Mouse (Mus musculus) G1E-ER4 (cell line): ENCODE data around the gene Tiam2. TPM values are rescaled to one million over a fixed set of nuclear protein-coding genes. Genes with fewer than 3 reads are reported as not detected.

Experiments
- GATA1 ChIP-seq: IDR thresholded peaks from one replicate; pipeline ENCODE4 v1.8.0; 2012; ENCODE audit warnings: low read length, inconsistent platforms
- polyA plus RNA-seq: library from polyadenylated mRNA; stranded (reverse); fragments of >175 nt; gene quantifications from 2 replicates; pipeline ENCODE4 v1.2.3, GENCODE M21; 2012

The Tiam2 gene
- polyA plus RNA-seq, 1 experiment, result not detected

DNA sequence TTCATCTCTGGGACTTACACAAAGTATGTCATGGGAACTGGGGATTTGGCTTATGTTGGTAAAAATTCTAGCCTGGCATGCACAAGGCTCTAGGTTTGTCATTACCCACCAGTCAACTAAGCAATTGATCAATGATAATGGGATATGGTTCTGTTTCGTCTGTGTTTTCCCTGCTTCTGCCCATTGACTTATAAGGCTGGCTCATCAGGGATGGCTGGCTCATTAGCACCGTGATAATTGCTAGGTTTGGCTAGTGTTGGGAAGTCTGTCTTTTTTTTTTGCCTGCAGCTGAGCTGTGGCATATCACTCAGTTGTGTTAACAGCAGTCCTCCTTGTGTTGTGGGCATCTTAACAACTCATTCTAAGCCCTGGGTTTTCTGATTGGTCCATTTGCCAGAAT, 36.8 kb downstream of the Tiam2 start:
- no peak for TF ChIP-seq GATA1

DNA sequence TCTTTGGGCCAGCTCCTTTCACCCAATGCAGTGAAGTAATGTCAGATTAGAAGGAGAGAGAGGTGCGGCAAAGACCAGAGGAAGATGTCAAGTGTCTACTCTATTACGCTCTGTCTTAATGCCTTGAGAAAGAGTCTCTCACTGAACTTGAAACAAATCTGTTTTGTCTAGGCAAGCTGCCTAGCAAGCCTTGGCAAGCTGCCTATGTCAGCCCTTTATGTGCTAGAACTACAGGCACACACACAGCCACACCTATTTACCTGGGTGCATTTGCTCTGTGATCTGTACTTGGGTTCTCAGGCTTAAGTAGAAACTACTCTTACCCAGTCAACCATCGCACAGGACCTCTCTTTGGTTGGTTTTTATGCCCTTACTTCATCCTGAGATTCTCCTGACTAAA, 40.4 kb downstream of the Tiam2 start:
- TF ChIP-seq GATA1, result no peak

DNA sequence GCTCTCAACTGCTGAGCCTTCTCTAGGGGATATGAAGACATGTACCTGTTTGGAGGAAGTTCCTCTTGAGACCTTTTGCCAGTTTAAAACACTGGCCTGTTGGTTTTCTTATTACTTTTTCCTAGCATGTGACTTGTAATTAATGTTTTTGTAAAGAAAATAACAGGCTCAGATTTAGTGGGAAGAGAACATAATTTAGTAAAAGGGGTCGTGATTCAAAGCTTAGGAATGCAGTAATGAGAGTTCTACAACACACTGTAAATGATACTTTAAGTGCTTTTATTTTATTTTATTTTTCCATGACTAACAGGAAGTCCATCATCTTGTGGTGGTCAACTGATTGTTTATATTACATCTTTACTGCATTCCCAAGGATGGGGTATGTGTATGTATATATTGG, 42.0 kb downstream of the Tiam2 start:
- no peak for TF ChIP-seq GATA1

DNA sequence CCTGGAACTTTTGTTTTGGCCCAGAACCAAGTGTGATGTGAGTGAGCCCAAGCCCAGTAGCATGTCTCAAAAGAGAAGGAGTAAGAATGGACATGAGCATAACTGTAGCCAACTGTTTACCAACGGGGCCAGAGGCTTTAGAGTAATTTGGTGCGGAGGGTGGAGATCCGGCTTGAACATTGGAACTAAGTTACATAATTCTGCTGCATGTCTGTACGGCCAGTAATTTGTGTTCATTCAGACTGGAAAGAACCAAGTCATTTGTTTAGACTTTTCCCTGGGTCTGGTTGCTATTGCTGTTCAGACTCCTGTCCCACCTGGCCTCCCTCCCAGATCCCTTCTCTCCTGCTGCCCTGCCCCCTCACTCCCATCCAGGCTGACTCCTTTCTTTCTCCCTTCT, 43.3 kb downstream of the Tiam2 start:
- TF ChIP-seq GATA1, result no peak

DNA sequence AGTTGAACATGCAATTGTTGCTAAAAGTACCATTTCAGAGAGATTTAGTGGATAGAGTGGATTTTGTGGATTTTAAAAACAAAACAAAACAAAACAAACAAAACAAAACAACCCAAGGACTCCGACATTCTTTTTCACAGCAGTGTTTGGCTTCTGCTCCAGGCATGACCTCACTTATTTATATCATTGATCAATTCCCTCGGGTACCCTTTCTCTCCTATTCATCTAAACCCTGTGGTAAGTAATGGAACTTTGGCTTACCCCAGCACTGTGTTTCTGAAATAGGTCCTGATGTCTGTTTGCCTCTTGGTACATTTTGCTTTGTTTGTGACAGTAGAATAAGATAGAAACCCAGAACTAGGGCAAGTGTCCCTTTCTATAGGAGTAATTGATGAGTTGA, 52.2 kb downstream of the Tiam2 start:
- no peak for TF ChIP-seq GATA1

DNA sequence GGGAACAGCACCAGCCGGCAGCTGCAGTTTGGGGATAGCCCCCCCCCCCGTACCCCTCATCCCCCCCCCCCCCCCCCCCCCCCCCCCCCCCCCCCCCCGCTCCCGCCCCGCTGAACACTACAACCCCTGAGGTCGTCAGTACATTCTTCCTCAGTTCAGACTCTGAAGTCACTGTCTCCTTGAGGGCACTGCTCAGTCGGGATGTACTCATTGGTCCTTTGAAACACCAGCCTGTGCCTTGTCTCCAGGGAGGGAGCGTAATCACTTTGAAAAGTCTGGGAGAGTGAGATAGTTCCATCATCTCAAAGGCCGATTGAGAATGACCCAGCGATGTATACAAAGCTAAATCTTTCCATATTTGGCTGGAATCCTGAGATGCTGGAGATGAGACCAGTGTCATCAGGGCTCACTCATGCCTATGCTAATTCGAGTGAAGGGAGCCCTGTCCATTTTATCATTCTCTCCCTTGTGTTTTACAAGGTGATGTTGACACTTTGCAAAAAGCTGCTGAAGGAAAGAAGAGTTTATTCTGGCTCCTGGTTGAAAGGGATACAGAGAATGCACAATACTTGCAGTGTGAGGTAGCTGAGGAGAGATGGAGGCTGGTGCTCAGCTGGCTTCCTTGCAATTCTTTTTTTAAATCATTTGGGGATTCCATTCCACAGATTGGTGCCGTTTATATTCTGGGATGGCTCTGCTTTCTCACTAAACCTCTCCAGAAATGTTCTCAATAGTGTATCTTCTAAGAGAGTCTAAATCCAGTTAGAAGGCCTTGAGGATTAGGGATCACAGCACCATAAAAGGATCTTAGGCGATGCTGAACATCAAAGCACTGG, 53.6 kb downstream of the Tiam2 start:
- TF ChIP-seq GATA1, result no peak

DNA sequence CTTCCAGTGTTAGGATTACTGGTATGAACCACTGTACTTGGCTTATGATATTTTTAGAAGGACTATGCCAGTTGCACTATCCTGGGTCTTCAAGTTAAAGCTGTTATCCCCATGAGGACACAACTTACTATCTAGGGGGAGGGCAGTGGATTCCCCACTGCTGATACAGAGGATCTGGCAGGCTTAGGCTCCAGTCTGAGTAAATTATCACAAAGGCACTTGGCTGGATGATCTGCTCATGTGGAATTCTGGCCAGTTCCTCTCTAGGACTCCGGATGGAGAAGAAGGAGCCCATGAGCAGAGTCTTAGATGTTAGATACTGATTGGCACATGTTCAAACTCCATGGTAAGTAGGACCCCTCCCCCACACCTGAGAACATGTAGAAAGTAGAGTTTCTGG, 59.0 kb downstream of the Tiam2 start:
- no peak for TF ChIP-seq GATA1

DNA sequence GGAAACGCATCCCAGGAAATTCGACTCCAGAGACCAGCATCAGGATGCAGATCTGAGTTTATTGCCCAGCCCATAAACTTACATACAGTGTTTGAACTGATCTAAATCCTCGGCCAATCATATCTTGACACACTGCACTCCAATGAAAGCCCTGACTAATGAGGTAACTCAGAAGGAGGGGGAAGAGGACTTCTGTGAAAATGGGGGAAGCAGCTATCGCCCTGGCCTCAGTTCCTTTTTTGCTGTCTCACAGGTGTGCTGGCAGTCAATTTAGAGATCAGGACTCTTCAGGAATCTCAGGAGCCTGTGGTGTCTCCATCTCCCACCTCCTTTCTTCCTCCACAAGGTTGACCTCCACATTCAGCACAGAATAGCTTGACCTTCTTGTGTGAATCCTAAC, 61.4 kb downstream of the Tiam2 start:
- no peak for TF ChIP-seq GATA1

DNA sequence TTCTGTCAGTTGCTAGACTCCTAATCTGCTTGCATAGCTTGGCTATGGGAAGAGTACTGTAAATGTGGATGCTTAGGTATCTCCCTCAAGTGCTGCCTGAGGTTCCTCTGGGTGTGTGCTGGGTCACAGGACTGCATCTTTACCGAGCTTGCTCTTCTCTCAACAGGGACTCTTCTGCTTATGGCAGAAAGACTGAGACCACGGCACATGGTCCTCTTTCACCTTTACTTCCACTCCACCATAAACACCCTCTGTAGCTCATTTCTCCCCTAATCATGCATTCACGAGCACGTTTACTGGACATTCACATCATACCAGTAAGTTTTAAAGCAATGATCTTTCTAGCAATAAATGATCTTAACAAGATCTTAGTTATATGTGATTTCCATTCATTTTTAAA, 63.4 kb downstream of the Tiam2 start:
- no peak for TF ChIP-seq GATA1

DNA sequence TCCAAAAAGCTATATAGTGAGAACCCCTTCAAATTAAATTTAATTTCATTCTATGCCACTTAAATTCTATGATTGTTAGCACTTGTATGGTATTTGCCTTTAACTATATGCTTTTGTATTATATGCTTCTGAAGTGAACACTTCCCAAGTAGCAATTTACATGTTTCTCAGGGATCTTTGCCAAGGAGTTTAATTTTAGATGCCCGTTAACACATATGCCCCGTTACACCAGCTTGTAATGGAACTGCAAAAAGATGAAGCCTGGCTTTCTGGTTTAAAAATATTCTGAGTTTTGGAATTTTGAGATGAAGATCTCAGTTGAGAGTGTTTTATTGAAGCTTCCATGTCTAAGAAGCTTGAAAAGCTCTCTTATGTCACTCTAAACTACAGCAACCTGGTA, 67.6 kb downstream of the Tiam2 start:
- TF ChIP-seq GATA1, result no peak

DNA sequence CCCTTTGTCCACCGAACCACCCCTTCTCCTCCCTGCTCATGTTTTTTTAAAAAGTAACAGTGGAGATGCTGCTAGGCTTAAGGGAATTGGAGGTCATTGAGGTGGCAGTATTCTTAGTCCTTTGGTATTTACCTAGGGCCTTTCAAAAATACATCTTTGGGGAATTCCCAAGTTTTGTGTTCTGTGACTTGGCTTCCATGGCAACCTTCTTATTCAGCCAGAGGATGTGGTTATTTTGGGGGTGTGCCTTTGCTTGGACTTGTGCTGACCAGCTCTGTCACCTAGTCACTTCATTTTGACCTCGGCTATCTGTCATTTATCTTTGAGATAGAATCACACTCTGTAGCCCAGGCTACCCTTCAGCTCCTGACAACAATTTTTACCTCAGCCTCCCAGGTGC, 68.6 kb downstream of the Tiam2 start:
- no peak for TF ChIP-seq GATA1

DNA sequence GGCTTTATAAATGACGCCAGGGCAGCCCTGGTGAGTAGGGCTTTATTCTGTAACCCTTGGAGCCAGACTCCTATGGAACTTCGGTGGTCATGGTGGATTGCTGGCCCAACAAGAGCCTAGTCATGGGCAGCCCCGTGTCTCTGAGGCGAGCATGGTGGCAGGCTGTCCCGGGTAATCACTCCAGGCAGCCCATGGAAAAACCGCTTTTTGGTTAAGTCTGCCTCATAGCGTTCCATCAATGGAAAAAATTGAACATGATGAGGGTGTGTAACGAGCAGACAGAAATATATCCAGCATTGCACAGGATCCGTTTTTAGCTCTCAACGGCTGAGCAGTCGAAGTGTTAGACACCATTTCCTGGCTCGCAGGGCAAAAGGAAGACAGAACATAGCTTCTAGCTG, 70.5 kb downstream of the Tiam2 start:
- no peak for TF ChIP-seq GATA1

DNA sequence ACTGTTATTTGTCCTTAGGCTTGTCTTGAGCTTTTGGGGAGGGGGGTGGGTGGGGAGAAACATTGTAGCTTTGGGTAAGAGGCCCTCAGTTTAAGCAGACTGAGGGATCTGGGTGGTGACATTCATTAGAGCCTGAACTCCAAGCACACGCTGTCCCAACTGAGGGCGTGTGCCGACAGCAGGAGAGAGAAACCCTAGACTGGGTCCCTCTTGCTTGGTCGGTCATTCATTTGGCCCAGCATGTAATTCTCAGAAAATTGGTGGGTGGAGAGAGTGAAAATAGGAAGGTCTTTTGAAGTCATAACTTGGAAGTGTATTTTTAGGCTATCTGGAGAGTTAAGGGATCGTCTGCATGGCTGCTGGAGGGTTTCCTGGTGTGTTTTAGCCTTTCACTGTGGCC, 71.5 kb downstream of the Tiam2 start:
- no peak for TF ChIP-seq GATA1

DNA sequence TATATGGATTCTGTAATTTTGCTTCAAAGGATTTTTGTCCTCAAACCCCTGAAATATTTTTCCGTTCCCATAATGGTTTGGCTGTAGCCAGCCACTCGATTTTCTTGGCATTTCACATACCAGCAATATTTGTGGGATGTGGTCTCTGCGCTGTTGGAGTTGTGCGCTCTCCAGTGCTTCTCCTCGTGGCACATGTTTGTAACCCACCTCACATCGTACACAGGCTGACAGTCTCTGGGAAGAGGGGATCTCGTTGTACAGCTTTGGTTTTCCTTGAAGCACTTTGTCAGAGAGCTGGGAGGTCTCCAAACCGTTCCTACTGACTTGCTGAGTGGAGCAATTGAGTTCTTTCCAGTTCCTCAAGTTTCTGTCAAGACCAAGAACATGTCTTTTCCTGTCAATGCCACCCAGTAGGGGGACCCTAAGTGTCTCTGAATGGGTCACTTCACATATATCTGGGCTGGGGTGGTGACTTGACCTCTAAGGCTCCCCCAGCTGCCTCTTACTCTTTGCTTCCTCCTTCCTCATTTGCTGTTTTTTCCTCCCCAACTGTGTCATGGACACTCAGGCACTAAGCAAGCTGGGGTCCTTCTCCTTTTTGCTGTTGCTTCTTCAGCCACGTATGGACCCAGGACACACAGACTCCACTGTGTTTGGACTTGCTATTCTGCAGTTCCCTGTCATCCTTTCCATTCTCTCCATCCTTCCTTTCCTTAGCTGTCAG, 79.1 kb downstream of the Tiam2 start:
- no peak for TF ChIP-seq GATA1

DNA sequence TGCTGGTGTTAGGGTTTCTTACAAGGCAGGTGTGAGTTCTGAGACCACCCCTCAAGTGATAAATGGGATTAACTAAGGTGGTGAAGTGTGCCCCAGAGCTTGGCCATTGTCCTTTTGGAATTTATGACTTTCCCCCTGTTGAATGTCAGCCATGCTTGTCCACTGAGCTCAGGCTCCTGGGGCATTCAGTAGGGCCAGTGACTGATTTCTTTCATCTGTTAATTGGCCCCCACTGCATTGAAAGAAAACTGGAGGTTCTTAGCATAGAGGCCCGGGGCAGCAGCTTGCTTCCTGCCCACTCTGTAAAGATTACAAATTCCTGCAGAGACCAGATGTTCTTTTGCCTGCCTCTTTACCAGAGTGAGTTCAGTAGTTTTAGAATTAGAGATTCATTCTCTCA, 80.7 kb downstream of the Tiam2 start:
- TF ChIP-seq GATA1, result no peak

DNA sequence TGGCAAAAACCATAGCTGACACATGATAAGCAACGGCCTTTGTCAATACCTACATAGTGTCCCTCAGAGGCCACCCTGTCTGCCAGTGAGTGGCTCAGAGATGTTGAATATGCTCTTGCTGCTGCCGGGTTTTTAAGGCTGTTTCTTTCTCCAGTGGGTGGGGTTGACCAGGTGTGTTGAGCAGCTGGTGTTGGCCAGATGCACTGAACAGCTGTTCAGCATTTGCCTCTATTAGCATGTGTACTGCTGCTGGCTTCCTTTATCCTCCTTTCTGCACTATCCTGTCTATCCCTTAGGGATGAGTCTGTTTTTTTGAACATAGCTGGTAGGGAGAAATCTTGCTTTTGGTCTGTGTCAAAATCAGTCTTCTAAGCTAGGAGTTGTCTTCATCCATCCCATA, 83.9 kb downstream of the Tiam2 start:
- no peak for TF ChIP-seq GATA1

DNA sequence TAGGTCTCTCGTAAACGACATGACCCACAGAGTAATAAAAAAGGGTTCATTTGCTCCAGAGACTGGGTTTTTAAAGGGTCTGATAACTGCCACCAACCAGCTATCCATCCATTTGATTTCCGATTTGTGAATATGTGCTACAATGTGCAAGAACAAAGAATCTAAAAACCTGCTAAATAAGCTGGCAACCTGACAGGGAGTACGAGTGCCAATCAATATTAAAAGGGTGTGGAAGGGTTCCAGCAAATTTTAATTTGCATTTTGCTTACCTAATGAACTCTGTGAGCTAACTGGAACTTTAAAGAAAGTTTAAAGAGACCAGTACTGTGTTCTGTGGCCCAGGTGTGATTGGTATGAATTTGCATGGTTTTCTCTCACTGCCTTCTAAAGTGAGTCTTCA, 86.4 kb downstream of the Tiam2 start:
- no peak for TF ChIP-seq GATA1
